Mouse (Mus musculus): ENCODE results near the gene Ddr1. TPM values are rescaled to one million over a fixed set of nuclear protein-coding genes. Genes with fewer than 3 reads are reported as not detected.

The Ddr1 gene
- total RNA-seq (2023), result 15.5 TPM

GRCm38 (mm10) chr17:35704621-35705464, at the start of gene Ddr1:
Ddr1 (minus strand) TSS chr17:35704621.

GRCm38 (mm10) chr17:35673416-35674035, 30.9 kb downstream of the Ddr1 start, which contains the start of gene Gtf2h4:
Gtf2h4 (minus strand) TSS chr17:35673739.

DNA sequence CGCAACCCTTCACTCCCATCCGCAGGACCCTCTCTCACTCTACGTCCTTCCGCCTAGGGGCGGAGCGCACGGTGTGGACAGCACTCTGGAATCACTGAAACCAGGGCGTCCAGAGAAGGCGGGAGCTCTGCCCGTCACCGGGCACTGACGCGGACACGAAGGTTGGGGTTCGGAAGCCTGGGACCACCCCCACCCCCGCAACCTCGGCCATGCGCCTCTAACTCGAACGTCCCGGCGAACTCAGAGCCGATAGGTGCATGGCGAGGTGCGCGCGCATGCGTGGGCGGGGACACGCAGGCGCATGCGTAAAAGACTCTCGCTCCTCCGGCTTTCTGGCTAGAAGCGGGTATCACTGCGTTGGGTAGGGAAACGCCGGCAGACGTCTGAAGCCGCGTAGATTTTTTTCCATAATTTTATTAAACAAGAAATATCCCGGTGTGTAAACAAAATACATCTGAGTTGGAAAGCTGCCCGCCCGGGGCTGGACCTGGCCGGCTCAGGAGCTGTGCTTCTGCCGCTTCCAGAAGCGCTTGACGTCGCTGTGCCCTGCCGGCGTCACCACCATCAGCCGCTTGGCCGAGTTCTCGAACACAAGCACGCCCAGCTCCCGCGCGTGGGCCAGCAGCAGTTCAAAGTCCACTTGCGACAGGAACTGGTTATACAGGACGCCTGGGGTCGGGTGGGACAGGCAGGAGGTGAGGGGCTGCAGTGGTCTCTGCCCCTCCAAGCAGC, 36.9 kb downstream of the Ddr1 start, which contains the start of gene Vars2:
Gene Vars2, minus strand, starts transcription at position 259 of the 732 bp plus-strand sequence.

DNA sequence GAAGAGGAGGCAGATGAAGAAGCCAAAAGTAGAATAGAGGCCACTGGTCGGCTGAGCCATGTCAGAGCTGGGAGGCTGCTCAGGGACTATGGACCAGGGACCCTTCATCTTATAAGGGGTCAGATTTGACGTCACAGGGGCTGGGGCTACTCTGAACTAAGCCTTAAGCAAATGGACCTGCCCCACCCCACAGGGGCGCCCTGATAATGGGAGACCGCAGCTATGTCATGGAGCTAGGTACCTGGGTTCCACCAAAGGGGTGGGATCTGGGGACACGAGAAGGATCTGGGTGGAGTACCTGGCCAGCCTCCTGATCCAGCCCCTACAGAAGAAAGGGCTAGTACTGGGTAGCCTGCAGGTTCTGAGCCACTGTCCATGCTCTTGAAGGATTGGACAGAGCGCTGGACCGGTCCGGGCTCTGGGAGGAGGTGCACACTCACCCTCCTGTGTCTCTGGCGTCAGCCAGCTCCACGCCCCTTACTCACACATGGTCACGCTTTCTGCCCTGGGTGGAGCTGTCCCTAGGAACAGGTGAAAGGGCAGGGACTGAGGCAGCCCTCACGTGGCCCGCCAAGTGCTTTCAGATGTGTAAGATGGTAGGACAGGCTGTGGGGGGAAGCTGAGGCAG, 60.7 kb downstream of the Ddr1 start, which contains the start of gene Mucl3:
Gene Mucl3, minus strand, starts transcription at position 87 of the 628 bp plus-strand sequence.

Other genes starting within 250 kb of the Ddr1 start
- 74.1 TPM for gene H2-Q10, start 234.5 kb downstream of the Ddr1 start, total RNA-seq (2023)
- 0.71 TPM for gene Pou5f1, start 198.6 kb downstream of the Ddr1 start, total RNA-seq (2023)
- 6.6 TPM for gene Tcf19, start 187.8 kb downstream of the Ddr1 start, total RNA-seq (2023)
- 16.2 TPM for gene Cchcr1, start 187.5 kb downstream of the Ddr1 start, total RNA-seq (2023)
- not detected for gene Psors1c2, start 171.4 kb downstream of the Ddr1 start, total RNA-seq (2023)
- gene Cdsn, start 152.5 kb downstream of the Ddr1 start, total RNA-seq (2023), result not detected
- gene 2300002M23Rik, start 137.2 kb downstream of the Ddr1 start, total RNA-seq (2023), result not detected
- not detected for gene Sfta2, start 103.1 kb downstream of the Ddr1 start, total RNA-seq (2023)
- not detected for gene Gm9573, start 78.0 kb downstream of the Ddr1 start, total RNA-seq (2023)
- not detected for gene Mucl3, start 60.9 kb downstream of the Ddr1 start, total RNA-seq (2023)
- gene Vars2, start 37.0 kb downstream of the Ddr1 start, total RNA-seq (2023), result 49.3 TPM
- gene Gtf2h4, start 30.9 kb downstream of the Ddr1 start, total RNA-seq (2023), result 15.8 TPM
- 6.3 TPM for gene Ier3, start 117.1 kb upstream of the Ddr1 start, total RNA-seq (2023)
- 46.7 TPM for gene Flot1, start 118.6 kb upstream of the Ddr1 start, total RNA-seq (2023)
- gene Tubb5, start 133.7 kb upstream of the Ddr1 start, total RNA-seq (2023), result 496 TPM
- 79.2 TPM for gene Mdc1, start 136.9 kb upstream of the Ddr1 start, total RNA-seq (2023)
- gene Nrm, start 156.7 kb upstream of the Ddr1 start, total RNA-seq (2023), result 19.7 TPM
- gene Ppp1r18, start 161.0 kb upstream of the Ddr1 start, total RNA-seq (2023), result 272 TPM
- gene Dhx16, start 175.2 kb upstream of the Ddr1 start, total RNA-seq (2023), result 95.2 TPM
- 30.0 TPM for gene 2310061I04Rik, start 192.8 kb upstream of the Ddr1 start, total RNA-seq (2023)
- 13.5 TPM for gene Atat1, start 205.5 kb upstream of the Ddr1 start, total RNA-seq (2023)
- 61.0 TPM for gene Mrps18b, start 211.8 kb upstream of the Ddr1 start, total RNA-seq (2023)
- 184 TPM for gene Ppp1r10, start 211.8 kb upstream of the Ddr1 start, total RNA-seq (2023)

All from CD4-positive naive resting alpha-beta T cell, adult 57 days (primary cell).